Mouse (Mus musculus): Measurements from ENCODE around the gene Setx. TPM values are rescaled to one million over a fixed set of nuclear protein-coding genes. Genes with fewer than 3 reads are reported as not detected.

The Setx gene
- polyA plus RNA-seq, 1 experiment from 2014 or later = 12.1 TPM

DNA sequence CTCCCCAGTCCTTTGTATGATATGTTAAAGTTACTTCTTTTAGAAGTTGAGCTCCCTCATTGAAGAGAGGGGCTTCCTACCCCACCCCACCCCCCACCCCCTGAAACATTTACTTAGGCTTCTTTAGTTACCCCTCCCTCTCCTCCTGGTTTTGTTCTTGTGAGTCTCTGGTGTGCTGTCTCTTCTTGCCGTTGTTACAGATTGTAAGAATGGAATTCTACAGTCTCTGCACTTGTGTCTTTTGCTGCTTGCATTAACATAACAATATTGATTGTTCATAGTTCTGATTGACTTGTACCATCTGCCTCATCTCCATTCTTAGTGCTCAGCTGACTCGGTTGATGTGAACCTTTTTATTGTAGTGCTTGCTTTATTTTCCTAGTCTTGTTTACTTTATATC lies 28.0 kb downstream of the Setx start:
- Histone ChIP-seq H3K9ac (no peak overlapping the region), H3K9me3 (replicated peaks) (no peaks in the 10 kb centered on the region), H3K27ac (ENCODE audit: poor library complexity, severe bottlenecking) (no peak overlapping the region), H3K36me3 (peaks cover 78% of the 10 kb centered on the region), H3K4me2 (no peak overlapping the region), H3K4me3 (no peak overlapping the region), H3K27me3 (replicated peaks) (no peaks in the 10 kb centered on the region), H3K4me1 (replicated peaks) (no peaks in the 10 kb centered on the region)
- WGBS = 91% methylated on average over 2 of the region's 2 CpGs
- ATAC-seq (ENCODE audit: insufficient number of reproducible peaks, low FRiP score) = no peak

- no peak overlapping the region for H3K4me3 ChIP-seq
- whole genome bisulfite sequencing = 88% methylated on average over 5 of the region's 5 CpGs
- no peak for ATAC-seq (ENCODE audit: insufficient number of reproducible peaks, low FRiP score)
Measured at GRCm38 (mm10) chr2:29168067-29168466, 44.1 kb downstream of the Setx start.

DNA sequence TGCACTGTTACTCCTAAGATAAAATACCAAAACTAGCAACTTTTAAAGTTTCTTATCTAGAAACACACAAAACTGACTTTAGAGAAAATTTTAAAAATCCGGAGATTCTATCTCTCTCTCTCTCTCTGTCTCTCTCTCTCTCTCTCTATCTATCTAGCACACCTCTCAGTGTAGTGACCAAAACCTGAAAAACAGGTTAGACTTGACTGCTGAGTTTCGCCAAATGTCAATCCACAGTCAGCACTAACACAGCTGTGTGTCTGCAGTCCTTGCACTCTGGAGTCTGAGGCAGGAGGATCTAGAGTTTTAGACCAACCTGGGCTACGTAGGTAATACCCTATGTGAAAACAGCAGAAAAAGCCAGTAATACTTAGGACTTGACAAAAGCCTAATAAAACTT lies 50.9 kb downstream of the Setx start:
- WGBS = 87% methylated on average over 3 of the region's 3 CpGs
- H3K36me3 ChIP-seq = peaks cover 75% of the 10 kb centered on the region
- H3K27ac ChIP-seq (ENCODE audit: poor library complexity, severe bottlenecking) = no peak overlapping the region
- H3K27me3 ChIP-seq (replicated peaks) = no peaks in the 10 kb centered on the region
- H3K4me1 ChIP-seq (replicated peaks) = no peaks in the 10 kb centered on the region
- no peaks in the 10 kb centered on the region for H3K9me3 ChIP-seq (replicated peaks)
- H3K4me2 ChIP-seq = no peak overlapping the region
- no peak overlapping the region for H3K4me3 ChIP-seq
- H3K9ac ChIP-seq = no peak overlapping the region
- ATAC-seq (ENCODE audit: insufficient number of reproducible peaks, low FRiP score) = no peak

More at GRCm38 (mm10) chr2:29168067-29168466, 44.1 kb downstream of the Setx start:
- Histone ChIP-seq H3K27ac (ENCODE audit: poor library complexity, severe bottlenecking) (no peak overlapping the region), H3K27me3 (replicated peaks) (no peaks in the 10 kb centered on the region), H3K9me3 (replicated peaks) (no peaks in the 10 kb centered on the region), H3K4me1 (replicated peaks) (no peaks in the 10 kb centered on the region), H3K4me2 (no peak overlapping the region), H3K9ac (no peak overlapping the region), H3K36me3 (peaks cover 76% of the 10 kb centered on the region)

- no peak for ATAC-seq (ENCODE audit: insufficient number of reproducible peaks, low FRiP score)
- peaks cover 18% of the 10 kb centered on the region for H3K4me1 ChIP-seq (replicated peaks)
- no peak overlapping the region for H3K27ac ChIP-seq (ENCODE audit: poor library complexity, severe bottlenecking)
- no peak overlapping the region for H3K4me2 ChIP-seq
- H3K36me3 ChIP-seq = peaks cover 49% of the 10 kb centered on the region
- no peak overlapping the region for H3K9ac ChIP-seq
- H3K4me3 ChIP-seq = no peak overlapping the region
- H3K27me3 ChIP-seq (replicated peaks) = no peaks in the 10 kb centered on the region
- 74% methylated on average over 4 of the region's 4 CpGs for WGBS
- H3K9me3 ChIP-seq (replicated peaks) = no peaks in the 10 kb centered on the region
Measured at GRCm38 (mm10) chr2:29179810-29180209, 55.8 kb downstream of the Setx start.

DNA sequence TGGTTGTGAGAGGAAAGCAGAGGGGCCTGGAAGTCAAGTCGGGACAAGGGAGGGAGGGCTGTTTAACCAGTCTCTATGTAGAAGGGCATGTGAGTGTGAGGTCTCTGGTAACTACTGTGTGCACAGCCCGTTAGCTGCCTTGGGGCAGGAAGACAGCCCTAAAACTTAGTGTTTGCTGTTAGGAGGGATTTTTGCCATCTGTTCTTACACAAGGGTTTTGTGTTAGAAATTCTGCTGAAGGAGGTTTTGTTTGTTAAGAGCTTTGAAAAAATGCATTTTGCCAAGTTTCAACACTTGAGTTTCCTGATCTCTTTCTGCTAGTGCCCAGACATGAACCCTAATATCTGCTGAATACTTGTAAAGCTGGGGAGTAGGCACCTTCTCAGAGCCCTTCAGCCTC lies 57.1 kb downstream of the Setx start:
- Histone ChIP-seq H3K4me3 (no peak overlapping the region), H3K27ac (ENCODE audit: poor library complexity, severe bottlenecking) (no peak overlapping the region), H3K9me3 (replicated peaks) (no peaks in the 10 kb centered on the region), H3K4me2 (no peak overlapping the region), H3K4me1 (replicated peaks) (peaks cover 19% of the 10 kb centered on the region), H3K9ac (no peak overlapping the region), H3K27me3 (replicated peaks) (no peaks in the 10 kb centered on the region), H3K36me3 (peaks cover 39% of the 10 kb centered on the region)
- ATAC-seq (ENCODE audit: insufficient number of reproducible peaks, low FRiP score) = no peak
- WGBS = 82% methylated on average over 2 of the region's 2 CpGs

DNA sequence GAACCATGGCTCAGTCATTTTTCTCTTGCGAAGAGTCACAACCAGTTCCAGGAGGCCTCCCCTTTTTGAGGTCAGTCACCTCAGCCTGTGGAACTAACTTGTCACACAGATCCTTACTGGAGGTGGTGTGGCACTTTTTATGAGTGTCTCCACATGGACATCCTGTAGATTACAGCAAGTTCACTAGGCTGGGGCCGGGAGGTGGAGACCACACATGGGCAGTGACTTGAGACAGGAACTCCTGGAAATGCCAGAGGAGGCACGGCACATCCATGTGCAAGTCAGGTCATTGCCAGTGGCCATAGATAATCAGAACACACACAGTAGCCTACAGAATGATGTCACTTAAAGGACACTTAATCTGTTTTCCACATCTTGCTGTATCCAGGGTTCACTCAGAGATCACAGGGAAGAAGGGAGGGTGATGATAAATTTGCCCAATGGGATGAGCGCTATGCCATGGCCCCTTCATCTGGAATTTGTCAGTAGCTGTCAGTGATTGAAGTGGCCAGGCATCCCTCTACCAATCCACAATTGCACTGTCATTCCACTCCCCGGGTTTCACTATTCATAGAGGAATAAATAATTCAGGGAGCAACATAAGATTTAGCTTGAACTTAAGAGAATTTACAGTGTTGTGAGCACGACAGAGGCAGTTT lies 59.4 kb downstream of the Setx start:
- Histone ChIP-seq H3K36me3 (peaks cover 19% of the 10 kb centered on the region), H3K4me3 (no peak overlapping the region), H3K27ac (ENCODE audit: poor library complexity, severe bottlenecking) (0 out of 2 replicates have a peak overlapping the region, but pooled peaks have one; percentile 23), H3K4me2 (peak overlapping the region; percentile 31; the same call in 1 of the 2 replicates), H3K27me3 (replicated peaks) (no peaks in the 10 kb centered on the region), H3K4me1 (replicated peaks) (peaks cover 22% of the 10 kb centered on the region), H3K9ac (no peak overlapping the region), H3K9me3 (replicated peaks) (no peaks in the 10 kb centered on the region)
- 33% methylated on average over 6 of the region's 6 CpGs for WGBS
- ATAC-seq (ENCODE audit: insufficient number of reproducible peaks, low FRiP score) = peak; percentile 25; the same call in 1 of the 2 replicates

DNA sequence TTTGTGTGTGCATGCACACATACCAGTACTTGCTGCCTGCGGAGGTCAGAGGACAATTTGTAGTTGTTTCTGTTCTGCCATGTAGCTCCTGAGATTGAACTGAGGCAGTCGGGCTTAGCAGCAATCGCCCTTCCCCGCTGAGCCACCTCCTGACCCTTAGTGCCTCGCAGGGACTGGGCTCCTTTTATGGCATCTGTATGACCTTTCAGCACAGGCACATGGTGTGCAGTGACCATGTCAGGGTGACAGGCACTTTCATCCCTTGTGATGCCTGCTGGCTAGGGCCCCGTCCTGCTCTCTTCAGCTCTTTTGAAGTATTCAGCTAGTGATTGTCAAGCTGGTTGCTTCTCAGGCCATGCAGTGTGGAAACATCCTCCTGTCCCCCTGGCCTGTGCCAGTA lies 62.2 kb downstream of the Setx start:
- H3K27me3 ChIP-seq (replicated peaks) = no peaks in the 10 kb centered on the region
- WGBS = 54% methylated on average over 6 of the region's 6 CpGs
- no peak overlapping the region for H3K4me2 ChIP-seq
- H3K9ac ChIP-seq = no peak overlapping the region
- no peaks in the 10 kb centered on the region for H3K9me3 ChIP-seq (replicated peaks)
- H3K4me3 ChIP-seq = no peak overlapping the region
- no peak overlapping the region for H3K27ac ChIP-seq (ENCODE audit: poor library complexity, severe bottlenecking)
- peaks cover 24% of the 10 kb centered on the region for H3K4me1 ChIP-seq (replicated peaks)
- no peak for ATAC-seq (ENCODE audit: insufficient number of reproducible peaks, low FRiP score)
- no peaks in the 10 kb centered on the region for H3K36me3 ChIP-seq

DNA sequence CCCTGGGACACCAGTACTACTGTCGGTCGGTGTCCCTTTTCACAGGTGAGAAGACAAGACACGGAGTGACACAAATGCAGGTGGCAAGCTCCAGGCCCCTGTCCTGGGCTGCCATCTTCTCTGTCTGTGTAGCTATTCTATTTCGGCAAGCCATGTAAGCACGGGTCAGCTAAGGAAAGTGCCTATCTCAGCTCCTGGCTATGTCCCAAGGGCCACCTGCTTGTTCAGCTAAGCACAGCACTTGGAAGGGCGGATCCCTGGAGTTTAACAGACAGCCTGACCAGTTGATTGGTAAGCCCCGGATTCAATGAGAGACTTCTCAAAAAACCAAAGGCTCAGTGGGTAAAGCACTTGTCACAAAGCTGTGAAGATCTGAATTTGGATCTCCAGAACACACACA lies 66.4 kb downstream of the Setx start:
- Histone ChIP-seq H3K9me3 (replicated peaks) (no peaks in the 10 kb centered on the region), H3K4me1 (replicated peaks) (peaks cover 29% of the 10 kb centered on the region), H3K9ac (no peak overlapping the region), H3K27ac (ENCODE audit: poor library complexity, severe bottlenecking) (no peak overlapping the region), H3K36me3 (no peaks in the 10 kb centered on the region), H3K4me2 (no peak overlapping the region), H3K4me3 (no peak overlapping the region), H3K27me3 (replicated peaks) (peaks cover 9% of the 10 kb centered on the region)
- ATAC-seq (ENCODE audit: insufficient number of reproducible peaks, low FRiP score) = no peak
- WGBS = 78% methylated on average over 7 of the region's 7 CpGs

DNA sequence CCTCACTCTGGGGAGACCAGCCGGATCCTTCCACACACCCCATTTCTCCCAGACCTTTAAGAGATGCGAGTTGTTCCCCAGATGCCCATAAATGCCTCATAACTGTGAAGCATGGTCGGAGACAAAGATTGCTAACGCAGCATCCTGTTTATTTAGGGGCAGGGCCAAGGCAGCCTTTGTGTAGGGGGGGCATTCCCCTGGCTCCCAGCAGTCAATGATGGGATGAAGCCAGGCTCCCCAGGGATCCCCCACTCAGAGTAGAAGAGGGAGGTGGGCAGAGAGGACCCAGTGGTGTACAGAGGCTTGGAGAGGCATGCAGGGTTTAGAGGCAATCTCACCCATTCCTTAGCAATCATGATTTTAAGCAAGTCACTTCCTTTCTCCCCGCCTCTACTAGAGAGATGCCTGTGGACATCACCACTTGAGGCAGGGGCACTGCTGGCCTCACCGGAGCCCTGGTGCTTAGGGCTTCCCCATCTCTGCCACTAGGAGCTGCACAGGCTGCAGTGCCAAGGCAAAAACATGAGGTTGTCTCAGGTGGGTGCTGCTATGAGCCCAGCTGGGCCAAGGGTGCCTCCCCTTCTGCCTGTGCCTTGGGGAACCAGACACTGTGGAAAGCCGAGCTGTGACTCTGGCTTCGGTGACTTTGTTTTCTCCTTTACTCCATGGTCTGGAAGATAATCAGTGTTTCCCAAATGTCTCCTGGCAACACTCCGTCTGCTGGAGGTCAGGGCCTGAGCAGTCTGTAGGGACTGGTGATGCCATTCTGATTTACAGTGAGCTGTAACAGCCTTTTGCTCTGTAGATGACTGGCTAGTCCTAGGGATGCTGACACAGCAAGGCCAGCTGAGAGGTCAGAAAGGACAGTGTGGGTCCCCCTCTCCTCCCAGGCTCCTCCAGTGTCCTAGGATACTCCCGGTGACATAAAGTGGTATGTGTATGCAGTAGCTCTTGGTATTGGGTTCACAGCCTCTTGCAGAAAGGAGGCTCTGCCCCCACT lies 67.5 kb downstream of the Setx start:
- Histone ChIP-seq H3K27me3 (replicated peaks) (peaks cover 20% of the 10 kb centered on the region), H3K4me3 (no peak overlapping the region), H3K27ac (ENCODE audit: poor library complexity, severe bottlenecking) (no peak overlapping the region), H3K4me1 (replicated peaks) (peaks cover 27% of the 10 kb centered on the region), H3K4me2 (no peak overlapping the region), H3K36me3 (no peaks in the 10 kb centered on the region), H3K9ac (no peak overlapping the region), H3K9me3 (replicated peaks) (no peaks in the 10 kb centered on the region)
- ATAC-seq (ENCODE audit: insufficient number of reproducible peaks, low FRiP score) = no peak
- WGBS = 53% methylated on average over 10 of the region's 10 CpGs

DNA sequence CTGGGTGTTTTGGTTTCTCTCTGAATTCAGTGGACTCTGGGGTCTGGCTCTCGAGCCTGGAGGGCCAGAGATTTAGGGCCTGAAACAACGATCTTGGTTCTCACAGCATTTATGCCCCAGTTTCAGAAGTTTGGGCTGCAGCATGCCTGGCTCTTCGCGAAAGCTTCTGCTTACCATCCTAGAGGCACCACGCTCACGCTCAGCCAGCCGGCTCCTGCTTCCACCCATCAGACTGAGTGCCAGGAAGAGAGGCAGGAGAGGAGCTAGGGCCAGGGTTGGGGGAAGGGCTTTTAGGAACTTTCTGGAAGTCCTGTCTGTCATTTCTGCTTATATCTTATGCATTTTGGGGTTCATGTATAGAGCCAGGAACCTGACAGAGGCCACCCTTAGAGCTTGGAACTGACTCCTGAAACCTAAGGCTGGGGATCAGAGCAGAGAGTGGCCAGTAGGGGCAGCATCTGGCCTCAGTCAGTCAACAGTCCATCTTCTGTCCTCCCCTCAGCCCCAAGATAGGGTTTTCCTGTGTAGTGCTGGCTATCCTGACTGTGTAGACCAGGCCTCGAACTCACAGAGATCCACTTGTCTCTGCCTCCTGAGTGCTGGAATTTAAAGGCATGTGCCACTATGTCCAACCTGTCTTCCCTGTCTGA lies 68.8 kb downstream of the Setx start:
- Histone ChIP-seq H3K27ac (ENCODE audit: poor library complexity, severe bottlenecking) (no peak overlapping the region), H3K27me3 (replicated peaks) (peaks cover 31% of the 10 kb centered on the region)

More for the DNA sequence above, 68.8 kb downstream of the Setx start:
- no peak overlapping the region for H3K4me2 ChIP-seq
- no peak for ATAC-seq (ENCODE audit: insufficient number of reproducible peaks, low FRiP score)
- H3K36me3 ChIP-seq = no peaks in the 10 kb centered on the region
- peaks cover 27% of the 10 kb centered on the region for H3K4me1 ChIP-seq (replicated peaks)
- WGBS = 76% methylated on average over 8 of the region's 8 CpGs
- H3K9ac ChIP-seq = no peak overlapping the region
- no peak overlapping the region for H3K4me3 ChIP-seq
- no peaks in the 10 kb centered on the region for H3K9me3 ChIP-seq (replicated peaks)

Measured in heart, embryonic 12.5 days (tissue).